Mouse (Mus musculus): ENCODE data around the gene Mbd3. TPM values are rescaled to one million over a fixed set of nuclear protein-coding genes. Genes with fewer than 3 reads are reported as not detected.
A peak's percentile ranks its signal among the peaks of the same experiment; 100 is the strongest.

Mbd3 gene
- total and polyA plus RNA-seq, 3 experiments = 41.7 to 244 (median 42.0) TPM

DNA sequence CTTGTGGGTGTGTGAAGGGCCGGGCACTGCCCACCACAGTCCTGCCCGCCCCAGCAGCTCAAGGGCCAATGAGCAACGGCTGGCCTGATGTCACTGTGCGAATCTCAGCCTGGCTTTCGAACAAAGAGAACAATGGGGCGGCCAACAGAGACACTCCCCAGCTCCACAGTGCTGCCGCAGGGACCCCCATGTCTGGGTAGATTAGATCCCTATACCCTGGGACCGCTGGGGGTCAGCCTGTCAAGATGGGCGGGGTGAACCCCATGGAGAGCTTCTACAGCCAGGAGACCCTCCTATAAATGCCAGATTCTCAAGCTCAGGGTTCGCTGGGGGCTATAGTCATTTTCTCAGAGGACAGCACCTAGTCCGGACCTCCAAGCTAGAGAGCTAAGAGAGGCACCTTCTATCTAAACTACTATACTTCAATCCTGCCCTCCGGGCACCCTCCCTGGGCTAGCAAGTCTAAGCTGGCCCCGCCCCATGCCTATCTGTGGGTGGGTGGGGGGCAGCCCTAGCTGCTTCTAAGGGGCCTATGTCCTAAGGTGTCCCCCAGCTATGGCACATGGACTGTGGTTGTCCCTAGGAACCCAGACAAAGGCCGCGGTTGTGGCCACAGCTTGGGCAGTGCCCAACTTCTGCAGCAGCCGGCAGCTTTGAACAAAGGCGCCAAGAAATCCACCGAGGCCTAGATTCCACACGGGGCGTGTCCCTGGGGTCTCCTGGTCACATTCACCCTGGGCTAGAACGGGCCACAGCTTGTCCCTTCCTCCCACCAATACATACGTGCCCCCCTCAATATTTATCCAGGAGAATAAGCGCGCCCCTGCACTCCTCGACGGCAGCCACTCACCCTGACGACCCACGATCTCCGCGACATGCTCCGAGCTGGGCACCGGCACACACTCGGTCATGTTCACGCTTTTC is 13.3 kb downstream of the Mbd3 start:
- Histone ChIP-seq H3K27me3 (ENCODE audit: insufficient read depth, low read length) (peaks cover 6% of the 10 kb centered on the region; the same call in 1 of the 2 replicates), H3K36me3 (replicated peaks) (peaks cover 68% of the 10 kb centered on the region), H3K9me3 (replicated peaks) (peaks cover 12% of the 10 kb centered on the region), H3K4me3 (ENCODE audit: low read depth, low read length) (peak overlapping the region; percentile 76), H3K4me1 (ENCODE audit: insufficient read depth, low read depth, low read length) (peaks cover 72% of the 10 kb centered on the region)
- no peak for DNase-seq (ENCODE audit: low spot score)
- no peak for ATAC-seq (ENCODE audit: extremely low read depth, insufficient number of reproducible peaks, low FRiP score, poor library complexity, severe bottlenecking)
- no peak for TF ChIP-seq POLR2AphosphoS5 (IDR thresholded peaks at IDR 0.05; ENCODE audit: insufficient replicate concordance, low read depth, low read length)
- TF ChIP-seq GATA2 (IDR thresholded peaks at IDR 0.05; ENCODE audit: borderline replicate concordance, low read depth, low read length) = no peak
- no peak for TF ChIP-seq GATA1 (IDR thresholded peaks at IDR 0.05; ENCODE audit: borderline replicate concordance, low read length)
- TF ChIP-seq TAL1 (conservative IDR thresholded peaks at IDR 0.05; ENCODE audit: low read depth, low read length) = no peak
- no peak for TF ChIP-seq CTCF (IDR thresholded peaks at IDR 0.05; ENCODE audit: low read depth, low read length)

DNA sequence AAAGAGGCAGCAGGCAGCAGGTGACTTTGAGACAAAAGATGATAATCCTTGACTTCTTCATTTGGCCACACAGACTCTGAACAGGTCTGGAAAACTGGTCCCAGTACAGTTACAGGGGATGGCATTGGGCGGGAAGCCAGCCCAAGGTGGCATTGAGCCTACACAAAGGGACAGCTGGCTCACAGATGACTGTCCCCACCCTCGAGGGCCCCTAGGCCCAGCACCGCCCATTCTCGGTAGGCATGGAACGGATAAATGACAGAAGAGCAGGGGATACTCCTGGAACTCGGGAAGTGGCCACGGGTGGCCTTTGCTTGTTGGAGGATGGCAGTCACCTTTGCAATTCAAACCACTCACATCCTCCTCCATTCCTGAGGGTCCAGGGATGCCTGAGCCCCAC is 14.0 kb downstream of the Mbd3 start:
- ATAC-seq (ENCODE audit: extremely low read depth, insufficient number of reproducible peaks, low FRiP score, poor library complexity, severe bottlenecking) (no peak), DNase-seq (ENCODE audit: low spot score) (no peak)
- no peak for TF ChIP-seq CTCF (IDR thresholded peaks at IDR 0.05; ENCODE audit: low read depth, low read length)
- TF ChIP-seq POLR2AphosphoS5 (IDR thresholded peaks at IDR 0.05; ENCODE audit: insufficient replicate concordance, low read depth, low read length) = no peak
- TF ChIP-seq GATA1 (IDR thresholded peaks at IDR 0.05; ENCODE audit: borderline replicate concordance, low read length) = no peak
- TF ChIP-seq GATA2 (IDR thresholded peaks at IDR 0.05; ENCODE audit: borderline replicate concordance, low read depth, low read length) = no peak
- no peak for TF ChIP-seq TAL1 (conservative IDR thresholded peaks at IDR 0.05; ENCODE audit: low read depth, low read length)
- Histone ChIP-seq H3K9me3 (replicated peaks) (peaks cover 12% of the 10 kb centered on the region), H3K27me3 (ENCODE audit: insufficient read depth, low read length) (peaks cover 6% of the 10 kb centered on the region; the same call in 1 of the 2 replicates), H3K36me3 (replicated peaks) (peaks cover 66% of the 10 kb centered on the region), H3K4me3 (ENCODE audit: low read depth, low read length) (peak overlapping the region; percentile 55; the same call in 1 of the 2 replicates), H3K4me1 (ENCODE audit: insufficient read depth, low read depth, low read length) (peaks cover 67% of the 10 kb centered on the region)

DNA sequence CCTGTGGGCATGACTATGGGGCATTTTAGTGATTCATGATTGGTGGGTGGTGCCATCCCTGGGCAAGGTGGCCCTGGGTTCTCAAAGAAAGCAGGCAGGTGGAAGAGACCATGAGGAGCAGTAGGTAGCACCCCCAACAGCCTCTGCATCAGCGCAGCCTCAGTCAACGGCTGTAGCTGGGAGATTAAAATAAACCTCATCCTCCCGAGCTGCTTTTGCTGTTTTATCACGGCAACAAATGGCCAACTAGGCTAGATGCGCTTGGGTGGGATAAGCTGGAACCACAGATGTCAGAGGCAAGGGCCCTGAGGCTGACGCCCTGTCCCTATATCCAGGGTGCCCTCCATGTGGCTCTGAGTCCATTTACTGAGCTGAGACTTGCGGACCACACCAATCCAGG is 14.6 kb downstream of the Mbd3 start:
- peaks cover 12% of the 10 kb centered on the region for H3K9me3 ChIP-seq (replicated peaks)
- H3K4me3 ChIP-seq (ENCODE audit: low read depth, low read length) = peak overlapping the region; percentile 30; the same call in 1 of the 2 replicates
- peaks cover 65% of the 10 kb centered on the region for H3K36me3 ChIP-seq (replicated peaks)
- H3K4me1 ChIP-seq (ENCODE audit: insufficient read depth, low read depth, low read length) = peaks cover 61% of the 10 kb centered on the region
- ATAC-seq (ENCODE audit: extremely low read depth, insufficient number of reproducible peaks, low FRiP score, poor library complexity, severe bottlenecking) = no peak
- no peak for TF ChIP-seq POLR2AphosphoS5 (IDR thresholded peaks at IDR 0.05; ENCODE audit: insufficient replicate concordance, low read depth, low read length)
- no peak for TF ChIP-seq TAL1 (conservative IDR thresholded peaks at IDR 0.05; ENCODE audit: low read depth, low read length)
- TF ChIP-seq GATA1 (IDR thresholded peaks at IDR 0.05; ENCODE audit: borderline replicate concordance, low read length) = no peak
- no peak for TF ChIP-seq GATA2 (IDR thresholded peaks at IDR 0.05; ENCODE audit: borderline replicate concordance, low read depth, low read length)
- TF ChIP-seq CTCF (IDR thresholded peaks at IDR 0.05; ENCODE audit: low read depth, low read length) = no peak
- peaks cover 6% of the 10 kb centered on the region; the same call in 1 of the 2 replicates for H3K27me3 ChIP-seq (ENCODE audit: insufficient read depth, low read length)
- no peak for DNase-seq (ENCODE audit: low spot score)

DNA sequence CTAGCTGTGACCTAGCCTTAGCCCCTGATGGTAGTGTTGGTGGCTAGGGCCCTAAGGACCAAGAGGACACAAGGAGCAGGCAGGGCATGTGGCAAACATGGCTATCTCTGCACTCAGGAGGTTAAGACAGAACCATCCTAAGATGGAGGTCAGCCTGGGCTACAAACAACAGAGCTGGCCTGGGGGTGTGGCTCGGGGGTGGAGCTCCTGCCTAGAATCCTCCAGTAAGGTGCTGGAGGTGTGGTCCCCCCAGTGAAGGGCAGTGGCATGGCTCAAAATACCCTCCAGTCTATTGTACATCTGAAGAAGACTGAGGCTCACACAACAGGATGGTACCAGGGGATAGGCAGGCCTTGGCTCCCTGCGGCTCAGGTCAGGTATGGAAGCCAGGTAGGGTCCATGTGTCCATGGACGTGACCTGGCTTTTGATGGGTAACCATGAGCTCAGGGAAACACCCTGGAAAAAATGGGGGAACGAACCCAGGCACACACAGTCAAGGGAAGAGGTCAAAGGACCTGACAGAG is 15.2 kb downstream of the Mbd3 start:
- H3K9me3 ChIP-seq (replicated peaks) = peaks cover 12% of the 10 kb centered on the region
- TF ChIP-seq CTCF (IDR thresholded peaks at IDR 0.05; ENCODE audit: low read depth, low read length) = no peak
- TF ChIP-seq GATA2 (IDR thresholded peaks at IDR 0.05; ENCODE audit: borderline replicate concordance, low read depth, low read length) = no peak
- no peak for TF ChIP-seq POLR2AphosphoS5 (IDR thresholded peaks at IDR 0.05; ENCODE audit: insufficient replicate concordance, low read depth, low read length)
- TF ChIP-seq GATA1 (IDR thresholded peaks at IDR 0.05; ENCODE audit: borderline replicate concordance, low read length) = no peak
- no peak for TF ChIP-seq TAL1 (conservative IDR thresholded peaks at IDR 0.05; ENCODE audit: low read depth, low read length)
- H3K27me3 ChIP-seq (ENCODE audit: insufficient read depth, low read length) = peaks cover 6% of the 10 kb centered on the region; the same call in 1 of the 2 replicates
- H3K4me1 ChIP-seq (ENCODE audit: insufficient read depth, low read depth, low read length) = peaks cover 56% of the 10 kb centered on the region
- peaks cover 64% of the 10 kb centered on the region for H3K36me3 ChIP-seq (replicated peaks)
- no peak for ATAC-seq (ENCODE audit: extremely low read depth, insufficient number of reproducible peaks, low FRiP score, poor library complexity, severe bottlenecking)
- no peak for DNase-seq (ENCODE audit: low spot score)
- H3K4me3 ChIP-seq (ENCODE audit: low read depth, low read length) = no peak overlapping the region

DNA sequence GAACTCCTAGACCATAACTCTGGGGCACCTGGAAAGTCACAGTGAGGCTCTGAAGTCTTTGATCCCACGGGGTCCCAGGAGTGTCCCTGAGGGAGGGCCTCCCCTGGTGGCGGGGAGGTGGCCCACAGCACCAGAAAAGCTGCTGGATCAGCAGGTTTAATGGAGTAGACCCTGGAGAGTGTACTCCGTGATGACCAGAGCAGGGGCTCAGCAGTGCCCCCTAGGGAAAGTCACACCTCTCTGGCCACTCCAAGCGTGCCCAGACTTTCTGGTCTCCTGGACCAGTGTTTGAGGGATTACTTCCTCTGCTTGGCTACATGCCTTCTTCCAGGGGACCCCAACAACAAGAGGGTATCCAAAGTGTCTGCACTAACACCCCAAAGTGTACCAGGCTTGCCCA is 15.9 kb downstream of the Mbd3 start:
- TF ChIP-seq POLR2AphosphoS5 (IDR thresholded peaks at IDR 0.05; ENCODE audit: insufficient replicate concordance, low read depth, low read length) = no peak
- no peak for TF ChIP-seq TAL1 (conservative IDR thresholded peaks at IDR 0.05; ENCODE audit: low read depth, low read length)
- 0 out of 2 replicates have a peak, but pooled peaks have one; percentile 3 for TF ChIP-seq CTCF (IDR thresholded peaks at IDR 0.05; ENCODE audit: low read depth, low read length)
- Histone ChIP-seq H3K4me3 (ENCODE audit: low read depth, low read length) (no peak overlapping the region), H3K36me3 (replicated peaks) (peaks cover 64% of the 10 kb centered on the region), H3K4me1 (ENCODE audit: insufficient read depth, low read depth, low read length) (peaks cover 49% of the 10 kb centered on the region), H3K27me3 (ENCODE audit: insufficient read depth, low read length) (peaks cover 6% of the 10 kb centered on the region; the same call in 1 of the 2 replicates), H3K9me3 (replicated peaks) (peaks cover 12% of the 10 kb centered on the region)
- ATAC-seq (ENCODE audit: extremely low read depth, insufficient number of reproducible peaks, low FRiP score, poor library complexity, severe bottlenecking) (no peak), DNase-seq (ENCODE audit: low spot score) (no peak)
